Mouse (Mus musculus) thymus, adult 2 months (tissue): ENCODE results near the gene Gabrb1. TPM values are rescaled to one million over a fixed set of nuclear protein-coding genes. Genes with fewer than 3 reads are reported as not detected.

Experiments used
- DNase-seq: peaks from one replicate; pipeline ENCODE4 v3.0.0; 2021
- H3K27ac ChIP-seq: fragments of 200-500 bp; 2 replicates; pipeline ENCODE4 v1.5.1; 2012; ENCODE audit warnings: low read length, control low read depth; ENCODE audit not compliant: control insufficient read depth, insufficient read depth
- H3K27me3 ChIP-seq: fragments of 200-500 bp; 2 replicates; pipeline ENCODE4 v1.6.1; 2012; ENCODE audit warnings: mild to moderate bottlenecking, low read length, moderate library complexity, mixed read lengths; ENCODE audit not compliant: control insufficient read depth, insufficient read depth
- H3K36me3 ChIP-seq: fragments of 200-500 bp; 2 replicates; pipeline ENCODE4 v1.6.1; 2012; ENCODE audit warnings: mild to moderate bottlenecking, low read length, moderate library complexity; ENCODE audit not compliant: control insufficient read depth, insufficient read depth
- H3K4me1 ChIP-seq: fragments of 200-500 bp; replicated peaks from 2 replicates; pipeline ENCODE4 v1.6.1; 2012; ENCODE audit warnings: low read length; ENCODE audit not compliant: control insufficient read depth, insufficient read depth
- H3K4me3 ChIP-seq: fragments of 200-500 bp; 2 replicates; pipeline ENCODE4 v1.5.1; 2012; ENCODE audit warnings: mild to moderate bottlenecking, low read length, control low read depth, moderate library complexity; ENCODE audit not compliant: control insufficient read depth, insufficient read depth
- CTCF ChIP-seq: fragments of 200-500 bp; IDR thresholded peaks from 2 replicates; pipeline ENCODE4 v1.5.1; 2012; ENCODE audit warnings: mild to moderate bottlenecking, control low read depth, low read length, moderate library complexity, borderline replicate concordance; ENCODE audit not compliant: control insufficient read depth, poor library complexity, insufficient read depth; ENCODE audit errors: extremely low read depth
- POLR2A ChIP-seq: fragments of 200-500 bp; IDR thresholded peaks from 2 replicates; pipeline ENCODE4 v1.6.1; 2012; ENCODE audit warnings: mild to moderate bottlenecking, low read length, control low read depth, moderate library complexity; ENCODE audit not compliant: control insufficient read depth, poor library complexity, insufficient read depth; ENCODE audit errors: extremely low read depth
- WGBS: fragments of 180-500 bp; shearing (Covaris S2); methylation state at CpG from one replicate; pipeline ENCODE4 v1.1.7; 2018; 5-methylcytosine and 5-hydroxymethylcytosine counted together
- polyA plus RNA-seq: library from polyadenylated mRNA; depleted of rRNA; stranded (reverse); fragments of >200 nt; gene quantifications from 2 replicates; pipeline ENCODE4 v1.2.3, GENCODE M21; 2012

Gene Gabrb1
- polyA plus RNA-seq, 1 experiment, result not detected

- TF ChIP-seq CTCF (no peak), POLR2A (no peak)
Measured at GRCm38 (mm10) chr5:71986561-71986960, 328.6 kb downstream of the Gabrb1 start.

GRCm38 (mm10) chr5:71986983-71987398, 329.1 kb downstream of the Gabrb1 start:
- 87% methylated on average over 5 of the region's 5 CpGs for WGBS

More at GRCm38 (mm10) chr5:71986561-71986960, 328.6 kb downstream of the Gabrb1 start:
- Histone ChIP-seq H3K4me3 (no peak overlapping the region), H3K27me3 (no peaks in the 10 kb centered on the region), H3K4me1 (no peaks in the 10 kb centered on the region), H3K36me3 (no peaks in the 10 kb centered on the region), H3K27ac (no peak overlapping the region)
- no peak for DNase-seq
- WGBS, result 70% methylated on average over 1 of the region's 1 CpGs

GRCm38 (mm10) chr5:71999466-71999865, 341.6 kb downstream of the Gabrb1 start:
- Histone ChIP-seq H3K27ac (no peak overlapping the region), H3K27me3 (no peaks in the 10 kb centered on the region), H3K4me3 (no peak overlapping the region), H3K4me1 (no peaks in the 10 kb centered on the region), H3K36me3 (no peaks in the 10 kb centered on the region)
- no peak for TF ChIP-seq CTCF
- TF ChIP-seq POLR2A, result no peak
- 89% methylated on average over 4 of the region's 4 CpGs for whole genome bisulfite sequencing
- DNase-seq, result no peak

More at GRCm38 (mm10) chr5:71986983-71987398, 329.1 kb downstream of the Gabrb1 start:
- Histone ChIP-seq H3K4me1 (no peaks in the 10 kb centered on the region), H3K27ac (no peak overlapping the region), H3K4me3 (no peak overlapping the region), H3K27me3 (no peaks in the 10 kb centered on the region), H3K36me3 (no peaks in the 10 kb centered on the region)
- no peak for DNase-seq
- TF ChIP-seq POLR2A, result no peak
- TF ChIP-seq CTCF, result no peak

GRCm38 (mm10) chr5:72003811-72004435, 346.0 kb downstream of the Gabrb1 start:
- Histone ChIP-seq H3K27me3 (no peaks in the 10 kb centered on the region), H3K36me3 (no peaks in the 10 kb centered on the region), H3K4me1 (no peaks in the 10 kb centered on the region), H3K27ac (no peak overlapping the region), H3K4me3 (no peak overlapping the region)
- DNase-seq, result no peak
- TF ChIP-seq POLR2A (no peak), CTCF (no peak)
- WGBS, result 88% methylated on average over 3 of the region's 3 CpGs

- Histone ChIP-seq H3K36me3 (no peaks in the 10 kb centered on the region), H3K27me3 (no peaks in the 10 kb centered on the region), H3K4me3 (no peak overlapping the region), H3K27ac (no peak overlapping the region), H3K4me1 (no peaks in the 10 kb centered on the region)
- TF ChIP-seq CTCF (no peak), POLR2A (no peak)
- DNase-seq, result no peak
Measured at GRCm38 (mm10) chr5:72036954-72037353, 379.0 kb downstream of the Gabrb1 start.

GRCm38 (mm10) chr5:72043226-72044151, 385.6 kb downstream of the Gabrb1 start:
- no peaks in the 10 kb centered on the region for H3K4me1 ChIP-seq
- TF ChIP-seq POLR2A (no peak), CTCF (no peak)
- H3K27ac ChIP-seq, result no peak overlapping the region
- WGBS, result 87% methylated on average over 12 of the region's 12 CpGs
- H3K36me3 ChIP-seq, result no peaks in the 10 kb centered on the region
- no peak overlapping the region for H3K4me3 ChIP-seq
- H3K27me3 ChIP-seq, result no peaks in the 10 kb centered on the region
- DNase-seq, result no peak

- H3K4me3 ChIP-seq, result no peak overlapping the region
- no peaks in the 10 kb centered on the region for H3K36me3 ChIP-seq
- no peak for DNase-seq
- H3K27me3 ChIP-seq, result no peaks in the 10 kb centered on the region
- TF ChIP-seq POLR2A, result no peak
- no peak for TF ChIP-seq CTCF
- 86% methylated on average over 2 of the region's 2 CpGs for WGBS
- H3K4me1 ChIP-seq, result no peaks in the 10 kb centered on the region
- H3K27ac ChIP-seq, result no peak overlapping the region
Measured at GRCm38 (mm10) chr5:72046261-72046660, 388.3 kb downstream of the Gabrb1 start.
